ENCODE assay signal across 19 mouse cellular contexts in genomic region chr6:144932402-144932801, GRCm38 (mm10).
DNase-seq lines count a peak whose midpoint lies in the region; TF ChIP-seq lines count a peak whose summit lies in the region.
"Had no signal": no experiment of that assay in that cellular context is flagged by ENCODE, and none has a peak within 500 bp of the region (broad histone marks: within the 10 kb centered on the region; RNA-seq: fewer than 3 reads in every experiment).

No protein-coding gene starts in this region.

- TF ChIP-seq CTCF in left cerebral cortex, adult 2 months (IDR thresholded peaks at IDR 0.05): peak; percentile 8
- no peak for TF ChIP-seq CTCF in MEL (IDR thresholded peaks at IDR 0.05 in 2 of 3, conservative IDR thresholded peaks at IDR 0.05 in 1 of 3; ENCODE audit: control insufficient read depth in 1 of 3, insufficient read depth in 1 of 3, low read depth in 2 of 3, low read length in 3 of 3, poor library complexity in 1 of 3, severe bottlenecking in 1 of 3)

- no peaks in the 10 kb centered on the region for H3K27me3 ChIP-seq in MEL (ENCODE audit: control insufficient read depth in 1 of 2, insufficient read depth in 2 of 2, low read length in 2 of 2)
- H3K27me3 ChIP-seq: hindbrain, embryonic 12.5 days; megakaryocyte, embryonic 14.5 days; stomach, embryonic 15.5 days had no signal

- TF ChIP-seq RAD21 in MEL (IDR thresholded peaks at IDR 0.05; ENCODE audit: low read depth, low read length): no peak

- intact Hi-C loops in left cerebral cortex, adult 2 months (cut with DNase I): no loop called here
- intact Hi-C loops in left cerebral cortex, postnatal 10 days (cut with DNase I): no loop called here

- no peak for TF ChIP-seq EP300 in MEL (IDR thresholded peaks at IDR 0.05; ENCODE audit: low read depth in 1 of 2, low read length in 2 of 2)

- no peaks in the 10 kb centered on the region for H3K4me1 ChIP-seq in MEL (ENCODE audit: control insufficient read depth in 1 of 2, insufficient read depth in 2 of 2, low read length in 2 of 2)
- H3K4me1 ChIP-seq: hindbrain, embryonic 12.5 days; megakaryocyte, embryonic 14.5 days; stomach, embryonic 15.5 days had no signal

- no peaks in the 10 kb centered on the region for H3K36me3 ChIP-seq in MEL (ENCODE audit: control insufficient read depth in 1 of 2, insufficient read depth in 2 of 2, low read length in 2 of 2)
- H3K36me3 ChIP-seq: hindbrain, embryonic 12.5 days; stomach, embryonic 15.5 days had no signal

- TF ChIP-seq POLR2A in MEL (IDR thresholded peaks at IDR 0.05; ENCODE audit: control insufficient read depth in 1 of 2, insufficient read depth in 1 of 2, low read depth in 1 of 2, low read length in 2 of 2, poor library complexity in 1 of 2): no peak

- no peak overlapping the region for H3K27ac ChIP-seq in left cerebral cortex, adult 2 months
- no peak overlapping the region for H3K27ac ChIP-seq in MEL (ENCODE audit: control insufficient read depth, low read depth, low read length)
- H3K27ac ChIP-seq: hindbrain, embryonic 12.5 days; stomach, embryonic 15.5 days had no signal

- no peaks in the 10 kb centered on the region for H3K79me2 ChIP-seq in MEL (ENCODE audit: control insufficient read depth, insufficient read depth, low read length, poor library complexity)

- no peak overlapping the region for H3K4me3 ChIP-seq in left cerebral cortex, adult 2 months
- no peak overlapping the region for H3K4me3 ChIP-seq in MEL (ENCODE audit: control insufficient read depth in 1 of 2, insufficient read depth in 1 of 2, low read depth in 2 of 2, low read length in 2 of 2)
- H3K4me3 ChIP-seq: erythroblast, embryonic 14.5 days; hindbrain, embryonic 12.5 days; megakaryocyte, embryonic 14.5 days; stomach, embryonic 15.5 days had no signal

- no peak overlapping the region for H3K9ac ChIP-seq in MEL (ENCODE audit: control insufficient read depth, low read depth, low read length, poor library complexity, severe bottlenecking)
- H3K9ac ChIP-seq: hindbrain, embryonic 12.5 days; stomach, embryonic 15.5 days had no signal

- H3K9me3 ChIP-seq in MEL (replicated peaks; ENCODE audit: insufficient read depth, low read length): no peaks in the 10 kb centered on the region
- H3K9me3 ChIP-seq: stomach, embryonic 15.5 days had no signal

- DNase-seq in left cerebral cortex, adult 2 months (ENCODE audit: extremely low spot score in 1 of 2, low spot score in 2 of 2): no peak
- no peak for DNase-seq in left cerebral cortex, postnatal 10 days (ENCODE audit: extremely low spot score in 1 of 2, low spot score in 2 of 2)
- DNase-seq in thymus, postnatal 25 days: peak; percentile 6
- DNase-seq in thymus, postnatal 10 days (ENCODE audit: low spot score in 2 of 2): no peak
- peak; percentile 2 for DNase-seq in MEL (ENCODE audit: low read depth, low spot score)
- DNase-seq in testis, postnatal 14 days (ENCODE audit: low spot score): peak; percentile 57
- DNase-seq in adrenal gland, postnatal 10 days: no peak
- DNase-seq in frontal cortex, postnatal 10 days (ENCODE audit: low spot score in 2 of 2): no peak
- DNase-seq: adrenal gland, adult 8-10 months; cerebellum, adult 2 months; gastrocnemius, postnatal 10 days; heart, postnatal 10 days; kidney, adult 18-20 months; kidney, postnatal 25 days; thymus, postnatal 4 days had no signal

TF ChIP-seq in MEL, 35 proteins besides CTCF, POLR2A, EP300 and RAD21:
- TF ChIP-seq SIN3A (IDR thresholded peaks at IDR 0.05; ENCODE audit: low read length) (no peak), USF2 (IDR thresholded peaks at IDR 0.05; ENCODE audit: borderline replicate concordance in 1 of 2, insufficient read depth in 1 of 2, low read depth in 1 of 2, low read length in 2 of 2) (no peak), POLR2AphosphoS5 (IDR thresholded peaks at IDR 0.05; ENCODE audit: borderline replicate concordance, low read depth, low read length) (no peak), SMC3 (IDR thresholded peaks at IDR 0.05; ENCODE audit: low read depth, low read length) (no peak), MAX (IDR thresholded peaks at IDR 0.05; ENCODE audit: low read length) (no peak), USF1 (IDR thresholded peaks at IDR 0.05; ENCODE audit: low read depth, low read length) (no peak), UBTF (IDR thresholded peaks at IDR 0.05; ENCODE audit: borderline replicate concordance, insufficient read depth, low read depth, low read length) (no peak), POLR2AphosphoS2 (IDR thresholded peaks at IDR 0.05; ENCODE audit: low read length) (no peak), KAT2A (conservative IDR thresholded peaks at IDR 0.05; ENCODE audit: low read depth, low read length) (no peak), TBP (IDR thresholded peaks at IDR 0.05; ENCODE audit: low read depth, low read length) (no peak), GABPA (IDR thresholded peaks at IDR 0.05; ENCODE audit: low read depth, low read length) (no peak)

Comparison
In these comparisons a context has a peak if more than half of its experiments do, and no peak if none do; other contexts are left out.
1. DNase-seq: peak in thymus, postnatal 25 days (single experiment), MEL (single experiment) and testis, postnatal 14 days (single experiment); none in left cerebral cortex, adult 2 months (0 of 2), left cerebral cortex, postnatal 10 days (0 of 2), thymus, postnatal 10 days (0 of 2), adrenal gland, postnatal 10 days (single experiment) and frontal cortex, postnatal 10 days (0 of 2).